ENCODE assay signal across 1 mouse cellular context in the genomic region with DNA sequence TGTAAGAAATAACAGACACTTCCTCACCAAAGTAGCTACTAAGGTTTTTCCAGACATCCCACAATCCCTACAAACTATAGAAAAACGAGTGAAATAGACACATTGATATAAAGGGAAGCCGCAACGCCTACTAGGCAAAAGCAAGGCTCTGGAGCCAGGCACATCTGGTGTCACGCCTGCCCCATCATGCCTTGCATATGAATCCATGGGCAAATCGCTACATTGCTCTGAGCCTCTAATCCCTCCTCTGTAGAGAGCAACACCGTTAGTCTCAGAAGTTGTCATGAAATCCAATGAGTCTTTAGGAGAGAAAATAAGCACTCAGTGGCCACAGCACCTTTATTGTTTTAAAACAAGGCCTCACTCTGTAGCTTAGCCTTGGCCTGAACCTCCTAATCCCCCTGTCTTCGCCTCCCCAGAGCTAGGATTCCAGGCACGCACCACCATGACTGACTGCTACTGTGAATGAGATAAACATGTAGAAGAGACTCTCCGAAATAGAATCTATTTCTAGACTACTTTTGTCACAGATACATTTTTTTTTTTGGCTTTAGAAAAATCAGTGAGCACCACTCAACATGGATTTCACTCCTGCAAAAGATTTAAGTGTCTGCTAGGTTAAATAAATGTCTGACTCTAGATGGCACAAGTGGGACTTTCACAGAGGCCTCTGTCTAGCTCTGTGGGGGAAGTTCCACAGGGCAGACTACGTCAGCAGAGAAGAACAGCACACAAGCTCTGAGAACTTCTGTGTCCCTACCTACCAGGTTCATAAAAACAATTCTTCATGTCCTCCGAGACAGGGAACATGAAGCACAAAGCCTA.
TF ChIP-seq lines count a peak whose summit lies in the region.

No protein-coding gene starts in this region.

TF ChIP-seq in CH12.LX, 34 proteins besides CTCF, POLR2A, EP300 and RAD21 (continued from another document):
- no peak for TF ChIP-seq TCF12 (IDR thresholded peaks at IDR 0.05; ENCODE audit: low read depth, low read length)
